Mouse (Mus musculus) CD8-positive naive resting alpha-beta T cell, adult 2 months (primary cell): ENCODE measurements around the gene Atxn7l2.
"Not testable (repeated sequence)": the region's sequence is repeated elsewhere in the genome, so short reads cannot be mapped to it uniquely, and the experiment has no call there.

Experiments used
- DNase-seq, 2 experiments: peaks; one replicate each; pipeline ENCODE4 v3.0.0; 2022; ENCODE audit warnings: low read depth in 2 of 2, low spot score in 2 of 2

The Atxn7l2 gene

DNA sequence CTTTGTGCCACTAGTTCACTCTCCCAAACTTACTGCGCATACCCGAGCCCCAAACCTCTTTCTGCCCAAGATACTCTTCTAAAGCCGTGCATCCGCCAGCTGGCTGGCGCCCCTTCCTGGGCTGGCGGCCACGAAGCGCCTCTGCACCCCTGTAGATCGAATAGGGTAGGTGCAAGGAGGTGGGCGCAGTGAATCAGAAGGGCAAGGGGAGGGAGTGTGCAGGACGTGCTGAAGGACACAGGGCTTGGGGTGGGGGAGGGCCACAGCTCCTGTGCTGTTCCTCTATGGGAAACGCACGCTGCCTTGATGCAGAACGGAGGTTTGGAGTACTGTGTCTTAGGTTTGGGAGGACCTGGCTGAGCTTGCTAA, at the start of gene Atxn7l2:
Gene Atxn7l2, minus strand, starts transcription at position 164 of the 369 bp plus-strand sequence.
- no peak for DNase-seq

DNA sequence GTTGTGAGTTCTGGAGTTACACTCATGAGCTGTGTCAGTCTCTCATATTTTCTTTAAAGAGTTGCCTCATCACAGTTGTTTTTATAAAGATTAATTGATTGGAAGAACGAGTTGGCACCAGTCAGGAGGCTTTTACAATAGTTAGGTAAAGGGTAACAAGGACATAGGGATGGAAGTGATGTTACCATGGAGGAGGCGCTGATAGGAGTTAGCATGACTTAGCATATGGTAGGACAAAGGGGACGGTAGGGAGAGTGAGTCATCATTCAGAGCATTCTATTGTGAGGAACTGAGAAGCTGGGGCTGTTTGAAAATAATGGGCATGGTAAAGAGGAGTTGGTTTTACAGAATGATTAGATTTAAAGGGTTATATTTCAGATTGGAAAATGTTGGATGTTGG, 48.6 kb upstream of the Atxn7l2 start:
- DNase-seq = no peak

DNA sequence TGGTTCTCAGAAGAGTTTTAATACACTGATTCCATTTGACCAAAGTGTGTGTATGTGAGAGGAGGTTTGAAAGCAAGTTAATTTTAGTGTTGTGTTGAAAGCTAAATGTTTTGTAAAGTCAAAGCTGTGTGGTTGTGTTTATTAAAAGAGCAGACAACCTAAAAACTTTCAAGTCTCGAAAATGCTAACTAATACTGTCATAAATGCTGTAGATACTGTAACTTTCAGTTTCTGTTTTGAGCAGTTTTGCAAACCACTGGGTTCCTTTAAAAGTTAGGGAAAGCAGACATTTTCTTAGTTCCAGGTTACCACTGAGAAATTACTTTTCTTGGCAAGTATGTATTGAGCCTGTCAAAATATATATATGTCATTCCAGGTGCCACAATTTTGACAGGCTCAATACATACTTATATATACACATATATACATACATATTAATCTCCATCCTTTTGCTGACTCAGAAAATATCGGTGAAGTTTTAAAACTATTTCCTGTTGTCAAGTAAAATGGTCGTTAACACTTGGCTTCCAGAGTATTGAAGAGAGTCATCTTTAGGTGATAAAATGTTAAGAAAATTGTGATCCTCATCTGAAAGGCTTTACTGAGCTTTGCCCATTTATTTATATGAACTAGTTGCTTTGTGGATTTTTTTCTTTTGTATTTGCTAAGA, 47.2 kb upstream of the Atxn7l2 start:
- DNase-seq = no peak

DNA sequence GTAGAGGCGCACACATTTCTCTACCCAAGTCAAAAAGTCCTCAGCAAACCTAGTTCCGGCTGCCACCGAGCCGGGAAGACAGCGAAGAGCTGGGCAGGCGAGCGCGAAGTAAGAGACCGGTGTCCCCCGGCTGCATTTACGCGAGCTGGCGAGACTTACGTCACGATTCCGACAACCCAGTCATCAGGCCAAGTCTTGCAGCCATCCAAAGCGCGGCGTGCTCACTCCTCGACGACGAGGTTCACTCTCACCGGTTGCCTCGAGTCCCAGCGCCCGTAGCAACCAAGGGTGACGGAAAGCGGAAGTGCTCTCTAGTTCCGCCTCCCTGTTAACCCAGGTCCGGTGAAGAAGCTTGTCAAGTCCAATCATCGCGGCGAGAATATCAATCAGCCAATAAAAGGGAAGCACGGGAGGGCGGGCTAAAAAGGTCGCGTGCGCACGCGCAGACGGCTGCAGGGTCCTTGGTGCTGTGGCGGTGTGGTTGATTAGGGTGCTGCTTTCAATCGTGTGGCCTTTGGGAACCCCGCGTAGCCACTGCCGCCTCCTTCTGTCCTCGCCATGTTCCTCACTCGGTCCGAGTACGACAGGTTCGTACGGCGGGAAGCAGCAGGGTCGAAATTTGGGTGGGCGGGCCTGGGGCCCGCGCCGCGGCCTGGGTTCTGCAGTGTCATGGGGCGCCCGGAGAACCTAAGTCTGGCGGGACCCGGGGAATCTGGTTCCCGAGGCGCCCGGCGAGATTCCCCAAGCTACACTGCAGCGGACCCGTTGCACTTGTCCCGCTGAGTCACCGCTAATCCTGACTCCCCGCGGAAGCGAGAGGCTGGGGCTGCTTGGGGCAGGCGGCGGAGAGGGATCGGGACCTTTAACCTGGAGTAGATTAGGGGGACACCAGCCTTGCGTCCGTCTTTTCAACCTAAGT, 46.2 kb upstream of the Atxn7l2 start, which contains the start of gene Psma5:
Gene Psma5, plus strand, starts transcription at position 208 of the 919 bp plus-strand sequence.
- DNase-seq = peak; percentile 93 to 94

DNA sequence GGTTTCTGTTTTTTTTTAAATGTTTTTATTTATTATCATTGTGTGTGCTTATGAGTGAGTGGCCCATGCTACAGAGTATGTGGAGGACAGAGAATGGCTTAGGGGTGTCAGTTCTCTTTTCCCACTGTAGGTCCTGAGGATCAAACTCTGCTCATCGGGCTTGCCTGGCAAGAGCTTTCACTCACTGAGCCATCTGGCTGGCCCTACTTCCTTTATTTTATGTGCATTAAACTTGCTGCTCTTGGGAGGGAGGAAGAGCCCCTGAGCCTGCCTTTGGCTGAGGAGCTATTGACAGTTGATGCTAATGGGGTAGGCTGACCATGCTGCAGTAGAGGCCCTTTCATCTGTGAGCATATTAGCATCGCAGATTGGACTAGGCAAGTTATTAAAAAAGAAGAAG, 36.1 kb upstream of the Atxn7l2 start:
- no peak for DNase-seq

DNA sequence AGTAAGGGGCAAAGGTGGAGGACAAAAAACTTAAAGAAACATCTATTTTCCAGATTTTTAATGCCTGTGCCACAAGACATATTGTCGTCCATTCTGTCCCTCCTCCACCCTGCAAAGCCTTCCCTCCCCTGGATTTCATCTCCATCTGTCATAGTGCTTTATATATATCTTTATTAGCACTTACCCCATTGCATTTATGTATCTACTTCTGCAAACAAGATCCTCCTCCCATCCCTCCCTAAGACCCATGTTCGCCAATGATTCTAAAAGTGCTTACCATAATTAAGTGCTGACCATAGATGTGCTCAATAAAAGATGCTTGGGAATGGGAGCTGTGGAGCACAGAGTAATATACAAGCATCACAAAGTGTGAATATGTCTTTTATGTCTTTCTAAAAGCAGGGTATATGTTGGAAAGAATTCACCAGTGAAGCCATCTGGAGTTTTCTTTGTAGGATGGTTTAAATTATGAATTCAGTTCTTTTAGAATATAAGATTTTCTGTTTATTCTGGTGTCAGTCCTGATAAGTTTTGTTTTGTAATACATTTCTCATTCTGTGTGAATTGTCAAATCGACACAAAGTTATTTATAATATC, 30.6 kb upstream of the Atxn7l2 start:
- no peak for DNase-seq

DNA sequence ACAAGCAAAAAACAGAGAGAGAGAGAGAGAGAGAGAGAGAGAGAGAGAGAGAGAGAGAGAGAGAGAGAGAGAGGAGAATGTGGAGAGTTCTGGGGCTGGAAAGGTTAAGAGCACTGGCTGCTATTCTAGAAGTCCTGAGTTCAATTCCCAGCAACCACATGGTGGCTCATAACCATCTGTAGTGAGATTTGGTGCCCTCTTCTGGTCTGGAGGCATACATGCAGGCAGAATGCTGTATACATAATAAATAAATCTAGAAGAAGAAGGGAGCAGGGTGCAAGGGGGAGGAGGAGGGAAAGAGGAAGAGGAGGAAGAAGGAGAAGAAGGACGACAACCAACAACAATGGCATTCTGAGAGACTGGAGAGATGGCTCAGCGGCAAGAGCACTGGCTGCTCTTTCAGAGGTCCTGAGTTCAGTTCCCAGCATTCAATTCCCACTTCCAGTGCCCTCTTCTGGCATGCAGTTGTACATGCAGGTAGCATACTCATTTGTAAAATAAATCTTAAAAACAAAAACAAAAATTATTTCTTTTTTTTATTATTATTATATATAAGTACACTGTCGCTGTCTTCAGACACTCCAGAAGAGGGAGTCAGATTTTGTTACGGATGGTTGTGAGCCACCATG, 26.9 kb upstream of the Atxn7l2 start:
- DNase-seq = not testable (repeated sequence)

DNA sequence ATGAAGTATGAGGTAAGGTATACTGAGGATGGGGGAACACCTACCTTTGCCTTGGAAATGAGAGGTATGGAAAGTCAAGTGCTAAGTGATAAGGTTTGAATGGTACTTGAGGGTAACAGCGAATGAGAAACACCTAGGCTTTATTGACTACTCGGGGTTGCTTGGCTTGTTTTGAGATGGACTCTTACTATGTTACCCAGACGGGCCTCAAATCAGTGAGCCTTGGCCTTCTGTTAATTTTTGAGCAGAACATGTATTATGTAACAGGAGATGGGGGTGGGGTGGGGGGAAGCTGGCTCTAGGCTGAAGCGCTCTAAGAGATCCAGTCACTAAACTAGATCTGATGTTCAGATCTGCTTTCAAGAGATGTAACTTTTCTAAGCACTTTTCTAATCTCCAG, 20.9 kb upstream of the Atxn7l2 start:
- no peak for DNase-seq

DNA sequence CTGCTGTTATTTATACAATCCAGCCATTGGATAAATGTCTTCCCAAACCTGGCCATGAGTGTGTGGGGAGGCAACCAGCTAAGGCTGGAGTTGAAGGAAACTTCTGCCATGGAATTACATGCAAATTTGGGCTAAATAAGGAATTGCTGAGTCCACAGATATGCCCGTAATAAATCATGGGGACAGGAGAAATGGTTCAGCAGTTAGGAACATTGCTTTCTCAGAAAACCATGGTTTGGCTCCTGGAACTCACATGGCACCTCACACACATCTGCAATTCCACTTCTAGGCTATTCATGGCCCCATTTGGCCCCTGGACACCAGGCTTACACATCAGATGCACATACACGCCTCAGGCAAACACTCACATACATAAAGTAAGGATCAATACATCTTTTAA, 16.8 kb upstream of the Atxn7l2 start:
- DNase-seq = no peak

DNA sequence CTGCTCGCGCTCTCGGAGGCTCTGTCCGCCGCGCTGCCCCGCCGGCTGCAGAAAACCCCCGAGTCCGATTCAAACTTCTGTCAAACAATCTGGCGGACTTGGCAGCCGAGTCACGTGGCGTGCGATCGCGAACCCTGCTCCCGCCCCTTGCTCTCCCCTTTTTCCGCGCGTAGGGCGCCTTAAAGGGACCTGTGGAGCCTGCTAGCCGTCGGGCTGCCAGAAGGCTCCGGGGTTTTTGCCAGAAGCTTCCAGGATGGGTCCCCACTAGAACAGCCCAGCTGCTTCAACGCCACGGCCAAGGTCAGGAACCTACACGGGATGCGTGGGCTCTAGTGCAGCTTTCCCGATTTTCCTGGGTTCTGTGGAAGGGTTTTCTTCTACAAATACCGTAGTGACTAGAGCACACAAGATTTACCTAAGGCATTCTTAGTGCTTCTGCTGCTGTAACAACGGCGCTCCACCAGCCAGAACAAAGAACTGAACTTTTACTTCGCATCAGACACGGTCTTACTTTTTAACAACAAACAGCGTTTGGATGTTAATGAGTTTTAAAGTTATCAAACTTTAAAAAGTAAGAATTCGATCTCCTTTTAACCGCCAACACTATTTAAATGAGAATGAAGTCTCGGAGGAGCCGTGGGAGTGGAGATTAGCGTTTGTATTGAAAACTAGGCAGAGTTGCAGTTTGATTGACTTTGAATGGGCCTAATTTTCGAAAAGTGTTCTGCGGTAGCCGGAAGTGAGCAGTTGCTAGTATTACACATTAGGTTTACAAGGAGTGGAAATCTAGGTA, 16.0 kb upstream of the Atxn7l2 start, which contains the start of gene Sypl2:
Gene Sypl2, minus strand, starts transcription at position 91 of the 793 bp plus-strand sequence.
- DNase-seq = peak in 1 of 2 experiments; percentile 33

DNA sequence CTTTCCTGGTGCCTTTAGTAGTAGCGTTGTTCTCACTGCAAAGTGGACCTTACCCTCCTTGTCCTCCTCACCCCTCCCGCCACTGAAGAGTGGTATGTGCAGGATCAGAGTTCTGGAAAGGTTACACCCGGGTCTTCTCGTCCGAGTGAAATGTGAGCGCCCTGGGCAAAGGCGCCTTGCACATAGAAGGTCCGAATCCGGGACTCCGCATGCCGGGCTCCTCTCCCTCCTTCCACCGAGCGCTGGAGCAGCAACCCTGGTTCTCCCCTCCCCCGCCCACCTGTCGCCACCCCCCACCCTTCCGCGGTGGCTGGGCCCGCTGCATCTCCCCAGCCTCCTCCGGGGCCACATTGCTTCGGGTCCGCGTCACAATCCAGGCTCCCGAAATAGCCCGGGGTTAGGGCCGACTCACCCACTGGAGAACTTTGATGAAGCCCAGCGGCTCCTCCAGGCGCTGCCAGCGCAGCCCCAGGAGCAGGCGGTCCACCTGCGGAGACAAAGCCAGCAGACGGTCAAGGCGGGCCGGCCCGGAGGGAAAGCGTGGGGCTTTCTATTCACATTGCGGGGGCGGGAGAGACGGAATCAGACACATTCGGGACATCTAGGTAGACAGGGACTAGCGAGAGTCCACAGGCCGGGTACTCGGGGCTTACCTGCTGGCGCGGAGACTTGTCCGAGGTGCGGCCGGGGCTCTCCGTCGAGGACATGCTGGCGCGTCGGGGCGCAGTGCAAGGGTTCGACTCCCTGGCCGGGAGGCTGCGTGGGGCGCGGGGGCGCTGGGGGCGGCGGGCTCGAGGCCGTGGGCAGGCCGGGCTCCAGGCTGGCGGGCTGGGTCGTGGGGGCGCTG, 15.2 kb upstream of the Atxn7l2 start:
- no peak for DNase-seq

DNA sequence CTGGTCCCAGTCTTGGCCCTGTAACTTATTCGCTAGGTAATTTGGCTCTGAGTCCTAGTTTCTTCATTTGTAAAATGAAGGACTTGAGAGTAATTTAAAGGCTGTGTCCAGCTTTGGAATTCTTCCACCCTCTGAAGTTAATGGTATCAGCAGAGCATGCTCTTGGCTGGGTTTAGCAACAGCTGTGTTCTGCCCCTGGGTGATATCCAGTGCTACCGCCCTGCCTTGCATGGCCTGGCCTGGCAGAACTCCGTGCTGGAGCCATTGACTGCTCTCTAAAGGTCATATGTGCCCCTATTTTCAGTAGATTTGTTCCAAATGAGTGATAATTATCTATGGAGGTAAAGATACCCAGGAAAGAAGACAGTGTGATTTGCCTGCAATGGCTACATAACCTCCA, 9.9 kb upstream of the Atxn7l2 start:
- DNase-seq = no peak

DNA sequence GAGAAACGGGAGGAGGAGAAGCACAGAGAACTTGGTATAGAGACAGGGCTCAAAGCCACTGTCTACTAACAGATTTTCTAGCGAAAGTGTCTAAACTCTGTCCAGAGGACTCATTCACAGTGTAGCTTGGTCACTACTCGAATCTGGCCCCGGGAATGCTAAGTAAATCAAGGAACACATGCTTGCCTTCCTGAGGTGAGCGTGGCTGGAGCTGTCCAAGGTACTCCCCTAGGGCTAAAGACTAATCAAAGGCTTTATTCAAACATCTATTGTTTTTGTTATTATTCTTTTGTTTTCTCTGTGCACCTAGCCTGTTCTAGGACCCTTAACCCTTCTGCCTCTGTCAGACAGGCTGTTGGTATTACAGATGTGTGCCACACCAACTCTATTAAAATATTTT, 4.0 kb upstream of the Atxn7l2 start:
- no peak for DNase-seq

DNA sequence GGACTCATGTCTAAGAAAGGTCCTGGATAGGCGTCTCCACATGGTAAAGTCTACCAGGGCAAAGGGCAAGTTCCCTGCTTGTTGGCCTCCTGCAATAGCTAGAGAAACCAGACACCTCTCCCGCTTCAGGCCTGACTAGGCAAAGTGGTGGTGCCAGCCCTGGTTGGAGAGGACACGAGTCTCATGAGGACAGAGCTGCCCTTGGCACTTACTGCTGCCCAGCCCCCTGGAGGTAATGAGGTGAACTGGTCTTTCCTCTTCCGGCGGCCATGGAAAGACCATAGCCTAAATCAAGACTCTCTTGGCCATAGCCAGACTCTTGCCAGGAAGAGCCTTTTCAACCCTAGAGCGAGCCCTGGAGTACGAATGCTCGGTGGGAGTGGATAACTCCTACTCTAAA, 1.7 kb upstream of the Atxn7l2 start:
- DNase-seq = no peak

DNA sequence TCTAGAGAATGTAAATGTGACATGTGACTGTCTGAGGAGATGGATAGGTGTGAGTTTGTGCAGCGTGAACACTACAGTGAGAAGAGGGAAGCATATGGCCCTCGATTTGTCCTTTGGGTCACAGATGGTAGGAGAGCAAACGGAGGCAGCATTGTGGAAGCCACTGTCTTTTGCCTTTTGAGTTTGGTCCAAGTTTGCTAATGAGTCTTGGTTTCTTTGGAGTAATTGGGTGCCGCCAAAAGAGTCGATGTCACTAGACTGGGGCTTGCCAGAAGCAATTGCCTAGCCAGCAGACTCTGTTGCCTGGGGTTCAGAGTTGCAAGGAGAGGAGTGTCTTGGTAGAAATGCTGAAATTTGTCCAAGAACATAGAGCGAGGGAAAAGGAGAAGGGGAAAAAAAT, 1.1 kb upstream of the Atxn7l2 start:
- DNase-seq = no peak

DNA sequence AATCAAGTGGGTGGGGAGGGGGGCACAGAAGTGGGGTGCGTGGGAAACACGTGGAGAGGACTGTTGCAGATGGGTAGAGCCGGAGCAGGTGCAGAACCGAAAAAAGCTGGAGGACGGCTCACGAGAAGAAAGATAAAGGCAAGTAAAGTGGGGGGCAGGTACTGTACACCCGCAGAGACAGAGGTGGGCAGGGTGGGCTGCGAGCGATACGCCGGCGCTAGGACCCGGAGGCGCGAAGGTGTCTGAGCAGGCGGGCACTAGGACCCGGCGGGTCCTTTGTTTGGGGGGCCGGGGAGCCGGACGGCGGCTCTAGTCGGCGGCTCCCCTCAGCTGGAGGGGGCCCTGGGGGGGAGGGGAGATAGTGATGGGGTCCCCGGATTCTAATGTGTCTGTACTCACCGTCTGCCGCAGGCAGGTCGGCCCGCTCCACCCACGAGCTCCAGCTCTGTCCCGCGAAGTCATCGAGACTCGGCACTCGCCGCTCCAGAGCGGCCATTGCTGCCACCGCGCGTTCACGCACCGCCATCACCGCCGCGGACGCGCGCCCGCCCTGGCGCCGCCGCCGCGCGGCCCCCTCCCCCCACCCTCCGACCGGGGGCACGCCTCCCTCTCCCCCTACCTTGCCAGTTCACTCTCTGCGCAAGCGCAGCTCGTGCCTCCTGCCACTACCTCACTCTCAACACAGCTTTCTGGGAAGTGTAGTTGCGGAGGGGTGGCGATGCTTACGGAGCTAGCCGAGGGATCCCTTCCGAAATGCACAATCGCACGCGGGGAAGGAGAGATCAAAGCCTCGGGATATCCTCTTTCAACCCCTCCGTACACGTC, 576 bp downstream of the Atxn7l2 start:
- peak; percentile 88 to 89 for DNase-seq

DNA sequence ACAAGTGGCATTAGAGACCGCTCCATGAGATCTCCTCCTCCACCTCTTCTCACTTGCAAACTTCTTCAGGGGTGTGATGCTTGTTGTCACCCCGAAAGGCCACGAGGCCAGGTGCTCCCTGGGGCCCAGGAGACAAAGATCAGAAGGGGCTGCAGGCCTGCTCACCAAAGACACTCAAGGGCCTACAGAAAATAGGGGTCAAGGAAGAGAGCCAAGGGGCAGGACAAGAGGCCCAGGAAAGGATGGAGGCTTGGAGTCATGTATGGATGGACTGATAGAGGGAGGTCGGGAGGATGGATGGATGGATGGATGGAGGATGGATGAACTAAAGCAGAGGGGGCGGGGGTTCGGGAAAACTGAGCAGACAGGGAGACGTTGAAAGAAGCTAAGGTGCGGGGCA, 1.2 kb downstream of the Atxn7l2 start:
- no peak for DNase-seq

DNA sequence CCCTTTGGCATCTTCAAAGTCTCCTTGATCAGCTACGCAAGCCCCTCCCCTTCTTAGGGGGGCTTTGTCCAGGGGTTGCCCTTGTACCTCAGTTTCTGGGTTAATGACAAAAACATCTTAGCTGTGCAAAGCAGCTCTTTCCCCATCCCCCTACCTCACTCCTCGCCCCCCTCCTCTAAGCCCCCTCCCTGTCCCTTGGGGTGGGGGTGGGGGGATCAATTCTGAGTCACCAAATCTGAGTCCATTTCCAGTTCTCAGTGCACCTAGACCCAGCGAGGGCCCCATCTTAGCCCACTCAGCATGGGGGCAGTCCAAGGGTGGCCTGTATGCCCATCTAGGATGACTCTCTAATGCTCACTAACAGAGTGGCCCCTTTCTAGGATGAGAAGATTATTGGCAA, 1.7 kb downstream of the Atxn7l2 start:
- no peak for DNase-seq
